Mouse (Mus musculus) CH12.LX (cell line): ENCODE results near the gene Lamtor5. TPM values are rescaled to one million over a fixed set of nuclear protein-coding genes. Genes with fewer than 3 reads are reported as not detected.

Experiments
- DNase-seq: peaks from one replicate; pipeline ENCODE4 v3.0.0-alpha.2; 2013; ENCODE audit errors: extremely low read depth
- H3K27ac ChIP-seq: 2 replicates; pipeline ENCODE4 v1.5.1; 2012; ENCODE audit warnings: low read depth, mild to moderate bottlenecking, control low read depth, moderate library complexity; ENCODE audit not compliant: insufficient read depth
- H3K27me3 ChIP-seq: replicated peaks from 2 replicates; pipeline ENCODE3; 2012; ENCODE audit warnings: inconsistent platforms
- H3K36me3 ChIP-seq, 2 experiments: replicated peaks in 1 of 2; 2 replicates each; pipeline versions ENCODE3 to v1.6.1; 2012; ENCODE audit warnings: inconsistent platforms in 1 of 2, low read length in 1 of 2, mild to moderate bottlenecking in 1 of 2, mixed read lengths in 1 of 2, moderate library complexity in 1 of 2; ENCODE audit not compliant: control insufficient read depth in 1 of 2, insufficient read depth in 1 of 2
- H3K4me1 ChIP-seq, 2 experiments: 2 replicates each; pipeline ENCODE4 v1.6.1; 2012; ENCODE audit warnings: inconsistent platforms in 1 of 2, moderate library complexity in 1 of 2; ENCODE audit not compliant: insufficient read depth in 2 of 2, control insufficient read depth in 1 of 2
- H3K4me2 ChIP-seq: 2 replicates; pipeline ENCODE4 v1.6.1; 2012; ENCODE audit warnings: low read depth, mild to moderate bottlenecking, control low read depth; ENCODE audit not compliant: poor library complexity, insufficient read depth, severe bottlenecking
- H3K4me3 ChIP-seq, 3 experiments: fragments of 150-350 bp in 1 of 3; sonication (generic) in 1 of 3; replicated peaks in 1 of 3; 2 replicates each; pipeline versions ENCODE3 to v1.5.1; 2011 to 2012; ENCODE audit warnings: low read depth in 2 of 3, low read length in 2 of 3, mild to moderate bottlenecking in 2 of 3, moderate library complexity in 2 of 3, control low read depth in 1 of 3, improper control_type of control experiment in 1 of 3, inconsistent platforms in 1 of 3, mixed read lengths in 1 of 3; ENCODE audit not compliant: poor library complexity in 1 of 3
- H3K79me2 ChIP-seq: replicated peaks from 2 replicates; pipeline ENCODE4 v1.6.1; 2012; ENCODE audit warnings: mild to moderate bottlenecking, moderate library complexity; ENCODE audit not compliant: control insufficient read depth, poor library complexity, insufficient read depth, severe bottlenecking; ENCODE audit errors: extremely low read depth
- H3K9ac ChIP-seq: 2 replicates; pipeline ENCODE4 v1.6.1; 2012; ENCODE audit warnings: low read depth, mild to moderate bottlenecking, control low read depth, moderate library complexity; ENCODE audit not compliant: insufficient read depth
- H3K9me3 ChIP-seq: replicated peaks from 2 replicates; pipeline ENCODE3; 2012; ENCODE audit warnings: low read length, inconsistent platforms, mixed read lengths
- BHLHE40 ChIP-seq: IDR thresholded peaks from 2 replicates; pipeline ENCODE4 v1.6.1; 2011; ENCODE audit warnings: mild to moderate bottlenecking, low read depth, low read length, improper control_type of control experiment
- CHD1 ChIP-seq: IDR thresholded peaks from 2 replicates; pipeline ENCODE4 v1.6.1; 2012; ENCODE audit warnings: low read depth, low read length, improper control_type of control experiment, inconsistent platforms
- E2F4 ChIP-seq: IDR thresholded peaks from 2 replicates; pipeline ENCODE4 v1.6.1; 2011; ENCODE audit warnings: low read depth, low read length, improper control_type of control experiment; ENCODE audit not compliant: insufficient replicate concordance
- ELF1 ChIP-seq: IDR thresholded peaks from 2 replicates; pipeline ENCODE4 v1.6.1; 2014; ENCODE audit warnings: low read depth, mild to moderate bottlenecking, inconsistent platforms, low read length, improper control_type of control experiment
- EP300 ChIP-seq: IDR thresholded peaks from 2 replicates; pipeline ENCODE4 v1.6.1; 2011; ENCODE audit warnings: low read length, improper control_type of control experiment
- IRF4 ChIP-seq: IDR thresholded peaks from 2 replicates; pipeline ENCODE4 v1.6.1; 2014; ENCODE audit warnings: low read depth, mild to moderate bottlenecking, inconsistent platforms, low read length, improper control_type of control experiment
- MEF2A ChIP-seq: IDR thresholded peaks from 2 replicates; pipeline ENCODE4 v1.6.1; 2014; ENCODE audit warnings: low read depth, mild to moderate bottlenecking, inconsistent platforms, low read length, improper control_type of control experiment, borderline replicate concordance
- MXI1 ChIP-seq: IDR thresholded peaks from 2 replicates; pipeline ENCODE4 v1.6.1; 2011; ENCODE audit warnings: mild to moderate bottlenecking, low read depth, low read length, improper control_type of control experiment
- NELFE ChIP-seq: IDR thresholded peaks from 2 replicates; pipeline ENCODE4 v1.6.1; 2011; ENCODE audit warnings: low read depth, low read length, improper control_type of control experiment
- NRF1 ChIP-seq: IDR thresholded peaks from 2 replicates; pipeline ENCODE4 v1.6.1; 2014; ENCODE audit warnings: low read depth, mild to moderate bottlenecking, inconsistent platforms, low read length, improper control_type of control experiment, moderate library complexity
- PAX5 ChIP-seq: IDR thresholded peaks from 2 replicates; pipeline ENCODE4 v1.6.1; 2012; ENCODE audit warnings: low read length, inconsistent platforms, mixed read lengths
- POLR2AphosphoS2 ChIP-seq: IDR thresholded peaks from 2 replicates; pipeline ENCODE4 v1.6.1; 2011; ENCODE audit warnings: low read depth, low read length, improper control_type of control experiment
- SIN3A ChIP-seq: IDR thresholded peaks from 2 replicates; pipeline ENCODE4 v1.6.1; 2012; ENCODE audit warnings: low read length, improper control_type of control experiment, inconsistent platforms
- TBP ChIP-seq: conservative IDR thresholded peaks from 2 replicates; pipeline ENCODE4 v1.6.1; 2011; ENCODE audit warnings: low read depth, low read length, improper control_type of control experiment
- UBTF ChIP-seq: IDR thresholded peaks from 2 replicates; pipeline ENCODE4 v1.6.1; 2012; ENCODE audit warnings: low read depth, mild to moderate bottlenecking, inconsistent platforms, low read length, improper control_type of control experiment, moderate library complexity
- USF1 ChIP-seq: IDR thresholded peaks from 2 replicates; pipeline ENCODE4 v1.6.1; 2014; ENCODE audit warnings: low read depth, mild to moderate bottlenecking, inconsistent platforms, low read length, improper control_type of control experiment
- USF2 ChIP-seq: conservative IDR thresholded peaks from 2 replicates; pipeline ENCODE4 v1.6.1; 2011; ENCODE audit warnings: low read depth, low read length, improper control_type of control experiment
- ZC3H11A ChIP-seq: IDR thresholded peaks from 2 replicates; pipeline ENCODE4 v1.6.1; 2012; ENCODE audit warnings: low read depth, mild to moderate bottlenecking, inconsistent platforms, low read length, improper control_type of control experiment
- ZMIZ1 ChIP-seq: IDR thresholded peaks from 2 replicates; pipeline ENCODE4 v1.6.1; 2012; ENCODE audit warnings: low read depth, mild to moderate bottlenecking, inconsistent platforms, low read length, improper control_type of control experiment
- dilution Hi-C: fragments of 300-500 bp; cut with MboI; formaldehyde crosslinking; loops from 2 replicates; pipeline ENCODE4 v1.14.3; 2020; ENCODE audit warnings: low sequenced_read_pairs; ENCODE audit not compliant: extremely low pct_unique_long_range_greater_than_20kb, extremely low pct_ligation_motif_present
- in situ Hi-C: fragments of 300-500 bp; cut with MboI; formaldehyde crosslinking; loops from 3 replicates; pipeline ENCODE4 v1.14.3; 2019; ENCODE audit warnings: low sequenced_read_pairs, low pct_ligation_motif_present, low pct_unique_long_range_greater_than_20kb, mixed read lengths
- polyA plus RNA-seq: library from polyadenylated mRNA; unstranded; fragments of >175 nt; gene quantifications from 2 replicates; pipeline ENCODE4 v1.2.1, GENCODE M21; 2012; ENCODE audit warnings: low read depth; ENCODE audit not compliant: insufficient read length
- total RNA-seq, 2 experiments: library from RNA; depleted of rRNA; stranded (reverse); fragments of 300-350 nt in 1 of 2; fragments of >200 nt in 1 of 2; gene quantifications; 2 replicates each; pipeline ENCODE4 v1.2.3; 2012 to 2014

Gene Lamtor5
- total and polyA plus RNA-seq, 3 experiments = 119 to 162 (median 137) TPM

- H3K79me2 ChIP-seq = no peaks in the 10 kb centered on the region
- H3K4me3 ChIP-seq = no peak overlapping the region
- no peak overlapping the region for H3K9ac ChIP-seq
- TF ChIP-seq NRF1 = no peak
- H3K27me3 ChIP-seq = peaks cover 29% of the 10 kb centered on the region
- no peak for DNase-seq
- no peaks in the 10 kb centered on the region for H3K36me3 ChIP-seq
- H3K4me1 ChIP-seq = peaks cover 0 to 1% of the 10 kb centered on the region in 2 experiments; a peak in 2 of 4 replicates
- H3K27ac ChIP-seq = no peak overlapping the region
- dilution Hi-C loops = no loop called here
- in situ Hi-C loops = loop anchor here (10.0 kb wide), 1 partner anchor 218 kb away; no protein-coding TSS in a partner anchor
- no peaks in the 10 kb centered on the region for H3K9me3 ChIP-seq
- H3K4me2 ChIP-seq = no peak overlapping the region
These were observed 31.8 kb upstream of the Lamtor5 start for GRCm38 (mm10) chr3:107246876-107247275.

GRCm38 (mm10) chr3:107249042-107249441, 29.6 kb upstream of the Lamtor5 start:
- H3K4me3 ChIP-seq = no peak overlapping the region
- no peaks in the 10 kb centered on the region for H3K79me2 ChIP-seq
- DNase-seq = no peak
- no peak overlapping the region for H3K9ac ChIP-seq
- H3K4me2 ChIP-seq = no peak overlapping the region
- no peak overlapping the region for H3K27ac ChIP-seq
- dilution Hi-C loops (no loop called here), in situ Hi-C loops (loop anchor here (10.0 kb wide), 1 partner anchor 216 kb away; no protein-coding TSS in a partner anchor)
- TF ChIP-seq SIN3A = no peak
- no peak for TF ChIP-seq POLR2AphosphoS2
- TF ChIP-seq USF2 = no peak
- no peak for TF ChIP-seq E2F4
- no peak for TF ChIP-seq ZMIZ1
- TF ChIP-seq UBTF = no peak
- H3K27me3 ChIP-seq = peaks cover 22% of the 10 kb centered on the region
- no peaks in the 10 kb centered on the region for H3K36me3 ChIP-seq
- H3K9me3 ChIP-seq = no peaks in the 10 kb centered on the region
- peaks cover 0 to 6% of the 10 kb centered on the region in 2 experiments; a peak in 2 of 4 replicates for H3K4me1 ChIP-seq

- Histone ChIP-seq H3K9ac (no peak overlapping the region), H3K4me3 (no peak overlapping the region), H3K9me3 (no peaks in the 10 kb centered on the region)
- no peak for DNase-seq
- in situ Hi-C loops = no loop called here
- no peak for TF ChIP-seq MEF2A
- TF ChIP-seq CHD1 = no peak
- no peak for TF ChIP-seq E2F4
- TF ChIP-seq MXI1 = no peak
- TF ChIP-seq NELFE = no peak
- no peak for TF ChIP-seq ZC3H11A
- no peak for TF ChIP-seq USF1
- TF ChIP-seq IRF4 = no peak
- TF ChIP-seq ELF1 = no peak
- TF ChIP-seq UBTF = no peak
- TF ChIP-seq BHLHE40 = no peak
- TF ChIP-seq TBP = no peak
- TF ChIP-seq PAX5 = no peak
- TF ChIP-seq EP300 = no peak
- TF ChIP-seq, all 38 proteins: peak for 0
- H3K4me1 ChIP-seq = peaks cover 0 to 6% of the 10 kb centered on the region in 2 experiments; a peak in 2 of 4 replicates
- no peak overlapping the region for H3K27ac ChIP-seq
- dilution Hi-C loops = no loop called here
- H3K27me3 ChIP-seq = peaks cover 9% of the 10 kb centered on the region
- no peaks in the 10 kb centered on the region for H3K79me2 ChIP-seq
- no peak overlapping the region for H3K4me2 ChIP-seq
- H3K36me3 ChIP-seq = no peaks in the 10 kb centered on the region
These were observed 28.3 kb upstream of the Lamtor5 start for GRCm38 (mm10) chr3:107250320-107250719.
